Mouse (Mus musculus) limb, embryonic 14.5 days (tissue): Measurements from ENCODE around the gene Tlx2. TPM values are rescaled to one million over a fixed set of nuclear protein-coding genes. Genes with fewer than 3 reads are reported as not detected.

Source experiments
- ATAC-seq: fragments of 200-750 bp; cut with Nextera tagmentation; 2 replicates; pipeline ENCODE4 v1.8.0; 2017; ENCODE audit warnings: low read depth, moderate number of reproducible peaks, moderate TSS enrichment; ENCODE audit not compliant: low FRiP score
- DNase-seq: peaks from one replicate; pipeline ENCODE4 v3.0.0-alpha.2; 2015; ENCODE audit warnings: low spot score
- H3K27ac ChIP-seq: fragments of 300-500 bp; sonication (generic); replicated peaks from 2 replicates; pipeline ENCODE4 v1.5.1; 2014; ENCODE audit warnings: low read depth, mild to moderate bottlenecking, low read length, moderate library complexity, mixed read lengths
- H3K27me3 ChIP-seq: fragments of 300-500 bp; sonication (generic); 2 replicates; pipeline ENCODE4 v1.6.1; 2014; ENCODE audit warnings: low read length, mixed read lengths; ENCODE audit not compliant: control insufficient read depth, insufficient read depth
- H3K36me3 ChIP-seq: fragments of 300-500 bp; sonication (generic); 2 replicates; pipeline ENCODE4 v1.6.1; 2014; ENCODE audit warnings: mild to moderate bottlenecking, low read length, moderate library complexity, mixed read lengths; ENCODE audit not compliant: control insufficient read depth, insufficient read depth
- H3K4me1 ChIP-seq: fragments of 300-500 bp; sonication (generic); 2 replicates; pipeline ENCODE4 v1.6.1; 2014; ENCODE audit warnings: antibody characterized with exemption, low read length, mixed read lengths; ENCODE audit not compliant: control insufficient read depth, insufficient read depth
- H3K4me2 ChIP-seq: fragments of 300-500 bp; sonication (generic); replicated peaks from 2 replicates; pipeline ENCODE4 v1.6.1; 2014; ENCODE audit warnings: low read depth, mild to moderate bottlenecking, low read length, moderate library complexity; ENCODE audit not compliant: severe bottlenecking
- H3K4me3 ChIP-seq: fragments of 300-500 bp; sonication (generic); replicated peaks from 2 replicates; pipeline ENCODE4 v1.5.1; 2014; ENCODE audit warnings: low read length
- H3K9ac ChIP-seq: fragments of 300-500 bp; sonication (generic); 2 replicates; pipeline ENCODE4 v1.6.1; 2014; ENCODE audit warnings: mild to moderate bottlenecking, low read depth, low read length, moderate library complexity; ENCODE audit not compliant: severe bottlenecking
- H3K9me3 ChIP-seq: fragments of 300-500 bp; sonication (generic); 2 replicates; pipeline ENCODE4 v1.6.1; 2016; ENCODE audit warnings: low read length; ENCODE audit not compliant: control insufficient read depth
- POLR2A ChIP-seq: fragments of 200-500 bp; IDR thresholded peaks from 2 replicates; pipeline ENCODE4 v1.8.0; 2012; ENCODE audit warnings: inconsistent platforms, mild to moderate bottlenecking, moderate library complexity, borderline replicate concordance; ENCODE audit not compliant: insufficient read depth, insufficient read length; ENCODE audit errors: extremely low read depth
- WGBS: fragments of 180-500 bp; shearing (Covaris S2); extraction: QIAGEN DNeasy Blood & Tissue Kit; methylation state at CpG from one replicate; pipeline ENCODE4 v1.1.7; 2014; 5-methylcytosine and 5-hydroxymethylcytosine counted together
- polyA plus RNA-seq, 2 experiments: library from polyadenylated mRNA; depleted of rRNA in 1 of 2; stranded (reverse) in 1 of 2; unstranded in 1 of 2; fragments of >200 nt; fragmentation: Nextera tagmentation in 1 of 2; extraction: Ambion mirVana in 1 of 2; gene quantifications; 2 replicates each; pipeline versions ENCODE4 v1.2.1 to v1.2.3; 2012 to 2014

Gene Tlx2
- polyA plus RNA-seq, 2 experiments = 0.08 TPM; not detected in 1

GRCm38 (mm10) chr6:83032769-83033191 is 37.3 kb downstream of the Tlx2 start:
- peak; percentile 45; the same call in 1 of the 2 replicates for ATAC-seq
- DNase-seq = no peak
- Histone ChIP-seq H3K36me3 (peaks cover 3% of the 10 kb centered on the region; the same call in 1 of the 2 replicates), H3K4me1 (peaks cover 21% of the 10 kb centered on the region), H3K9me3 (no peaks in the 10 kb centered on the region), H3K27me3 (peaks cover 7% of the 10 kb centered on the region; the same call in 1 of the 2 replicates), H3K4me2 (peak overlapping the region; percentile 80), H3K9ac (peak overlapping the region; percentile 55), H3K27ac (peak overlapping the region; percentile 91), H3K4me3 (peak overlapping the region; percentile 64)
- WGBS = under 1% methylated on average over 29 of the region's 31 CpGs
- TF ChIP-seq POLR2A = no peak

GRCm38 (mm10) chr6:83031921-83032590 is 38.0 kb downstream of the Tlx2 start:
- Histone ChIP-seq H3K4me1 (peaks cover 24% of the 10 kb centered on the region), H3K4me2 (peak overlapping the region; percentile 80), H3K4me3 (peak overlapping the region; percentile 64), H3K27me3 (peaks cover 7% of the 10 kb centered on the region; the same call in 1 of the 2 replicates), H3K27ac (no peak overlapping the region), H3K9me3 (no peaks in the 10 kb centered on the region), H3K36me3 (peaks cover 3% of the 10 kb centered on the region; the same call in 1 of the 2 replicates), H3K9ac (peak overlapping the region; percentile 55; the same call in 1 of the 2 replicates)
- no peak for ATAC-seq
- no peak for DNase-seq
- no peak for TF ChIP-seq POLR2A
- 23% methylated on average over 18 of the region's 18 CpGs for WGBS

GRCm38 (mm10) chr6:83031111-83031510 is 39.0 kb downstream of the Tlx2 start:
- H3K4me3 ChIP-seq = no peak overlapping the region
- H3K4me2 ChIP-seq = no peak overlapping the region
- peaks cover 24% of the 10 kb centered on the region for H3K4me1 ChIP-seq
- TF ChIP-seq POLR2A = no peak
- H3K27me3 ChIP-seq = peaks cover 7% of the 10 kb centered on the region; the same call in 1 of the 2 replicates
- H3K27ac ChIP-seq = no peak overlapping the region
- 75% methylated on average over 7 of the region's 7 CpGs for WGBS
- no peak for DNase-seq
- no peak for ATAC-seq
- peaks cover 3% of the 10 kb centered on the region; the same call in 1 of the 2 replicates for H3K36me3 ChIP-seq
- H3K9me3 ChIP-seq = no peaks in the 10 kb centered on the region
- no peak overlapping the region for H3K9ac ChIP-seq

- Histone ChIP-seq H3K4me2 (no peak overlapping the region), H3K27me3 (peaks cover 7% of the 10 kb centered on the region; the same call in 1 of the 2 replicates), H3K4me1 (peaks cover 15% of the 10 kb centered on the region), H3K36me3 (peaks cover 3% of the 10 kb centered on the region; the same call in 1 of the 2 replicates), H3K27ac (no peak overlapping the region), H3K4me3 (no peak overlapping the region), H3K9me3 (no peaks in the 10 kb centered on the region), H3K9ac (no peak overlapping the region)
- no peak for TF ChIP-seq POLR2A
- ATAC-seq = no peak
- DNase-seq = no peak
- 28% methylated on average over 10 of the region's 10 CpGs for WGBS
Measured at GRCm38 (mm10) chr6:83029777-83030176, 40.3 kb downstream of the Tlx2 start.

- TF ChIP-seq POLR2A = no peak
- Histone ChIP-seq H3K27ac (peak overlapping the region; percentile 28; the same call in 1 of the 2 replicates), H3K9ac (0 out of 2 replicates have a peak overlapping the region, but pooled peaks have one; percentile 12), H3K4me2 (no peak overlapping the region), H3K4me3 (no peak overlapping the region), H3K27me3 (peaks cover 7% of the 10 kb centered on the region; the same call in 1 of the 2 replicates), H3K36me3 (peaks cover 3% of the 10 kb centered on the region; the same call in 1 of the 2 replicates), H3K9me3 (no peaks in the 10 kb centered on the region), H3K4me1 (peaks cover 11% of the 10 kb centered on the region)
- 42% methylated on average over 7 of the region's 9 CpGs for WGBS
- DNase-seq (peak; percentile 26), ATAC-seq (no peak)
Measured at GRCm38 (mm10) chr6:83027706-83028105, 42.4 kb downstream of the Tlx2 start.
